Mouse (Mus musculus): ENCODE measurements around the gene Dyrk1a. TPM values are rescaled to one million over a fixed set of nuclear protein-coding genes. Genes with fewer than 3 reads are reported as not detected.
"Not testable (repeated sequence)": the region's sequence is repeated elsewhere in the genome, so short reads cannot be mapped to it uniquely, and the experiment has no call there.

Dyrk1a gene
- polyA plus RNA-seq, 1 experiment from 2014 or later: 8.3 TPM

DNA sequence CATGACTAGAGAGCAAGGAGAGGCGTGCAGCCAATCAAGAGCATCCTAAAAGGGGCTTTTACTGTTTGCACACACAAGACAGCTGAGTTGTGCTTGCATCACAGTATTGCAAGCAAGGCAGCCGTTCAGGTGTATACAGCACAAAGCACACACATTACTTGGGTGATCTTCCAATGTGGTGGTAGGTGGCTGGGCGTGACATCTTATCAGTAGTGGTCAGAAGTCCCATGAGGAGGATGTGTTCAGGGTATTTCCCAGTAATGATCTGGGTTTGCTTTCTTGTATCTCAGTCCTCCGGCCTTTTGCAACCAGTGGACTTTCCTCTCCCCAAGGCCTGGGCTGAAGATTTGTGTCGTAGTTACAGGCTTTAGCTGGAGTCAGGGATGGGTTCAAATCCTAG lies 127.7 kb downstream of the Dyrk1a start:
- Histone ChIP-seq H3K9ac (no peak overlapping the region), H3K27me3 (no peaks in the 10 kb centered on the region), H3K4me1 (no peaks in the 10 kb centered on the region), H3K4me3 (no peak overlapping the region), H3K36me3 (peaks cover 28% of the 10 kb centered on the region), H3K27ac (no peak overlapping the region), H3K9me3 (no peaks in the 10 kb centered on the region), H3K4me2 (no peak overlapping the region)
- 79% methylated on average over 5 of the region's 5 CpGs for WGBS
- ATAC-seq (ENCODE audit: insufficient number of reproducible peaks, low FRiP score, low TSS enrichment, low read depth): no peak

DNA sequence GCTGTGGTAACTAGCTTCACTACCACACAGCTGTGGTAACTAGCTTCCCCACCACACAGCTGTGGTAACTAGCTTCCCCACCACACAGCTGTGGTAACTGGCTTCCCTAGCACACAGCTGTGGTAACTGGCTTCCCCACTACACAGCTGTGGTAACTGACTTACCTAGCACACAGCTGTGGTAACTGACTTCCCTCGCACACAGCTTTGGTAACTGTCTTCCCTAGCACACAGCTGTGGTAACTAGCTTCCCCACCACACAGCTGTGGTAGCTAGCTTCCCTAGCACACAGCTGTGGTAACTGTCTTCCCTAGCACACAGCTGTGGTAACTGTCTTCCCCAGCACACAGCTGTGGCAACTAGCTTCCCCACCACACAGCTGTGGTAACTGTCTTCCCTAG lies 128.4 kb downstream of the Dyrk1a start:
- not testable (repeated sequence) for H3K4me2 ChIP-seq; H3K27me3 ChIP-seq; ATAC-seq (ENCODE audit: insufficient number of reproducible peaks, low FRiP score, low TSS enrichment, low read depth); H3K9ac ChIP-seq; H3K4me1 ChIP-seq; H3K27ac ChIP-seq; H3K9me3 ChIP-seq; H3K4me3 ChIP-seq
- peaks cover 21% of the 10 kb centered on the region for H3K36me3 ChIP-seq
- 70% methylated on average over 1 of the region's 1 CpGs for WGBS

DNA sequence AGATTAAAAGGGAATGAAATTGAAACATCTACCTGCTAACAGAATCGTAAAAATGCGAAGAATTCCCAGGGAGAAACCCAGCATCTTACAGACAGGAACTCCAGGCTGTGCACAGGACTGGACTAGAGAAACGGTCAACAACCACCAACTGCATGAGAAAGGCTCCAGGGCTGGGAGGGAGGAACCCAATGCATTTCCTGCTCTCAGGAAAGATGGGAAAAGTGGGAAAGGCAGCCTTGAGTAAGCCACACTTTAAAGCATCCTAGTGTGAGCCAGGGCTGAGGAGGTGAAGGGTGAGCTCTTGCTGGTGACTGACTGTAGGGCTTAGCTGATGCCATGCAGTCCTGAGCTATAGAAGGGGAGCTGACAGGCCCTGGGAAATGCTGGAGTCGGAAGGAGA lies 131.3 kb downstream of the Dyrk1a start:
- Histone ChIP-seq H3K9me3 (no peaks in the 10 kb centered on the region), H3K27me3 (no peaks in the 10 kb centered on the region), H3K4me3 (no peak overlapping the region), H3K36me3 (0 out of 2 replicates have a peak, but pooled peaks cover under 1% of the 10 kb centered on the region), H3K4me2 (no peak overlapping the region), H3K4me1 (no peaks in the 10 kb centered on the region), H3K27ac (no peak overlapping the region), H3K9ac (no peak overlapping the region)
- no peak for ATAC-seq (ENCODE audit: insufficient number of reproducible peaks, low FRiP score, low TSS enrichment, low read depth)
- 64% methylated on average over 4 of the region's 4 CpGs for whole genome bisulfite sequencing

DNA sequence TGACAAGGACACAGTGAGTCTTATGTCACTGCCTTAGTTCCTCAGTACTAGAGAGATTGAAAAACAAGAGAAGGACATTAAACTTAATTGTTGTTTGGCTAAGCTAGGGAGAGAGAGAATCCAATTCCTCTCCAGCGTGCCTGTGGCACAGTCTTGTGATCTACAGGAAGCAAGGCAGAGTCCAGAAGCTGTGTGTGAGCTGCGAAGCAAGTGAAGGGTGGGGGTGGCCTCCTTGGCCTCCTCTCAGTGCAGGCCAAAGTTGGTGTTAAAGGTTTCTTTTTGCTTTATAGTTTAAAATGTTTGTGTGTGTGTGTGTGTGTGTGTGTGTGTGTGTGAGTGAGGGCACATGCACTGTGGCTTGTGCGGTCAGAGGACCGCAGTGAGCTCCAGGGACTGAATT lies 132.2 kb downstream of the Dyrk1a start:
- Histone ChIP-seq H3K27ac (no peak overlapping the region), H3K4me3 (no peak overlapping the region), H3K27me3 (no peaks in the 10 kb centered on the region), H3K36me3 (no peaks in the 10 kb centered on the region), H3K4me1 (no peaks in the 10 kb centered on the region), H3K9me3 (no peaks in the 10 kb centered on the region), H3K4me2 (no peak overlapping the region), H3K9ac (no peak overlapping the region)
- no peak for ATAC-seq (ENCODE audit: insufficient number of reproducible peaks, low FRiP score, low TSS enrichment, low read depth)
- WGBS: 75% methylated on average over 4 of the region's 4 CpGs

DNA sequence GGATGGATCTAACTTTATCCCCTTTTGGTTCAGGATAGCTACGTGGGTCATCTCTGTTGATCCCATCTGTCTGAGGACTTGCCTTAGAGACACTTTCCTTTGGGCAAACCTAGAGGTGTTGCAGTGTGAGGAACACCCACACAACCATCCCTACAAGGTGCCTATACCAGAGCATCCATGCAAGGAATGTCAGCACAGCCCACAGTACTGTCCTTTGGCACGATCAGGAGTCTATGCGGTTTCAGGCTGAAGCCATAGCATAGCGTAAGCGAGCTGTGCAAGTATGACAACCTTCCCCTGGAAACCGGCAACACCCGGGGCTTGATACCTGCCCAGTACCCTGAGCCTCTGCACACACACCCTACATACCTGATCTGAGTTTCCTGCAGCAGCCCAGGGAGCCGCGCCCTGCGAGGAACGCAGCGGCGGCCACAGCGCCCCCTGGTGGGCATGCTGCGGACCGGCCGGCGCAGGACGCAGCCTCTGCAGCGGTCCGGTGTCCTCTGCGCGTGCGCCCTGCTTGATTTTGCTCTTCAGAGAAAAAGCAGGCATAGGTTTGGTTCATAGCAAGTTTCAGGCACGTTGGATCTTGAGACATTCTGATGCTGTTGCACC lies 143.8 kb downstream of the Dyrk1a start:
- H3K27ac ChIP-seq: no peak overlapping the region
- 7% methylated on average over 25 of the region's 25 CpGs for WGBS
- H3K9ac ChIP-seq: peak overlapping the region; percentile 15; the same call in 1 of the 2 replicates
- ATAC-seq (ENCODE audit: insufficient number of reproducible peaks, low FRiP score, low TSS enrichment, low read depth): peak; percentile 66
- no peaks in the 10 kb centered on the region for H3K36me3 ChIP-seq
- H3K4me1 ChIP-seq: peaks cover 12% of the 10 kb centered on the region
- H3K27me3 ChIP-seq: 0 out of 2 replicates have a peak, but pooled peaks cover 4% of the 10 kb centered on the region
- peak overlapping the region; percentile 56 for H3K4me2 ChIP-seq
- peak overlapping the region; percentile 31 for H3K4me3 ChIP-seq
- H3K9me3 ChIP-seq: no peaks in the 10 kb centered on the region

DNA sequence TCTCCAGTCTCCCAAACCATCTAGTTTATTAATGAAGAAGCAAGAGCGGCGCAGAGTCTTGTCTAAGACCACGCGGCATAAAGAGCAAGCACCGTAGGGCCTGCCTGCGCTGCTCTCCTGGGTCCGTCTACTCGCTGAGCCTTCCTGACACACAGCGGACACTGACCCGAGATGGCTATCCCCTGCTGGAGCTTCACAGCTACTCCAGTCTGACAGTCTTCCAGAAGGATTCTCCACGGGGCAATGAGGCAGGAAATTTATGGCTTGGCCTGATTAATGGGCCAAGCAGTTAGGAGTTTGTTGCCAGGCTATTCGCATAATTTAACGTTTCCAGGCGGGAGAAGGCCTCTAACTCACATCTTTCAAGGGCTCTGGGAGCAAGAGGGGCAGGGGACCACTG lies 144.7 kb downstream of the Dyrk1a start:
- Histone ChIP-seq H3K27me3 (0 out of 2 replicates have a peak, but pooled peaks cover 4% of the 10 kb centered on the region), H3K4me2 (no peak overlapping the region), H3K27ac (no peak overlapping the region), H3K9ac (no peak overlapping the region), H3K36me3 (no peaks in the 10 kb centered on the region), H3K4me1 (peaks cover 14% of the 10 kb centered on the region), H3K9me3 (no peaks in the 10 kb centered on the region), H3K4me3 (no peak overlapping the region)
- WGBS: 44% methylated on average over 14 of the region's 14 CpGs
- ATAC-seq (ENCODE audit: insufficient number of reproducible peaks, low FRiP score, low TSS enrichment, low read depth): no peak

DNA sequence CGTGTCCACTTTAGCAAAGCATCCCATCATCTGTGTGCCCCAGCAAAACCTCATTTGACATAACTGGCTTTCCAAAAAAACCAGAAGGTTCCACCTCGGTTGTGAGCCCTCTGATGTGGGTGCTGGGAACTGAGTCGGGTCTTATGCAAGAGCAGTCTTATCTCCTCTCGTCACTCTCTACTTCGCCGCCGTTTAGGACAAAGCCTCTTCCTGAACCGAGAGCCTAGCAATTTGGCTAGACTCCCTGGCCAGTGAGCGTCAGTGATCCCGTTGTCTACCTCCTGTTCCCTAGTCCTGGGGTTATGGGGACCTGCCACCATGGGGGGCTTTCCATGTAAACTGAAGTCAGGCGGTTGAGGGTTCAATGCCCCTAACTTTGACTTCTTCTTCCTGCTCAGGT lies 147.2 kb downstream of the Dyrk1a start:
- Histone ChIP-seq H3K4me1 (peaks cover 14% of the 10 kb centered on the region), H3K9ac (no peak overlapping the region), H3K27me3 (0 out of 2 replicates have a peak, but pooled peaks cover 4% of the 10 kb centered on the region), H3K36me3 (no peaks in the 10 kb centered on the region), H3K4me3 (no peak overlapping the region), H3K9me3 (no peaks in the 10 kb centered on the region), H3K4me2 (no peak overlapping the region), H3K27ac (no peak overlapping the region)
- no peak for ATAC-seq (ENCODE audit: insufficient number of reproducible peaks, low FRiP score, low TSS enrichment, low read depth)
- WGBS: 89% methylated on average over 11 of the region's 11 CpGs

DNA sequence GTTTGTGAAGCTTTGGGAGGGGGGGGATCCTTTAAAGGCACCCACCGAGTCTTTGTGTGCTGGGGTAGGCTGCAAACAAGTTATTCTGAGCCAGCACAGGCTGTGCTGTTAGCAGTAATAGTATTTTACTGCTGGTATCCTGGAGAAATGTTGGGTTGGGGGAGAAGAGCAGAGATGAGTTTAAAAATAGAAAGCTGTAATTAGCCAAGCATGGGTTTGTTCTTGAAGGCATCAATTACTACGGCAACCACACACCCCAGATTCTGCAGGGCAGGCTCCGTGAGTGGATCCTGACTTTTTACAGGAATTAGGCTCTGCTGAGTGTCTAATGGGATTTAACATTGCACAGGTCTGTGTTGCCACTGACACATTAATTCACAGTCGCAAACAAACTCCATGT lies 149.1 kb downstream of the Dyrk1a start:
- Histone ChIP-seq H3K4me3 (no peak overlapping the region), H3K27me3 (0 out of 2 replicates have a peak, but pooled peaks cover 4% of the 10 kb centered on the region), H3K4me1 (peaks cover 11% of the 10 kb centered on the region), H3K27ac (no peak overlapping the region), H3K36me3 (no peaks in the 10 kb centered on the region), H3K9me3 (no peaks in the 10 kb centered on the region), H3K9ac (no peak overlapping the region), H3K4me2 (no peak overlapping the region)
- no peak for ATAC-seq (ENCODE audit: insufficient number of reproducible peaks, low FRiP score, low TSS enrichment, low read depth)
- WGBS: 32% methylated on average over 4 of the region's 4 CpGs

DNA sequence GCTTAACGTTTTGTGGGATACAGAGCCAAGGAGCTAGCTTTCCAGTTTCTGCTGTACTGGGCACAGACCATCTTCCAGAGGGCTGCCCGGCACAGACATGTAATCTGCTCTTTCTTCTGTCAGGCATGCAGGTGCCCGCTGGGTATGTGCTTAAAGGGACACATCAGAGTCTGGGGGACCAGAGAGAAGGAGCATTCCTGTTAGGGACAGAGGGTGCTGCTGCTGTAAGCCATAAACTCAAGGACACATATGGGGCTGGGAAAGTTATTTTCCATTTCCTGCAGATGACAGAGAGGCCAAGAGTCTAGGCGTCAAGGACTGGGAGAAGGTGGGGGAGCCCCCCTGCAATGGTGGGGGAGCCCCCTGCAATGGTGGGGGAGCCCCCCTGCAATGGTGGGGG lies 149.7 kb downstream of the Dyrk1a start:
- no peak overlapping the region for H3K27ac ChIP-seq

DNA sequence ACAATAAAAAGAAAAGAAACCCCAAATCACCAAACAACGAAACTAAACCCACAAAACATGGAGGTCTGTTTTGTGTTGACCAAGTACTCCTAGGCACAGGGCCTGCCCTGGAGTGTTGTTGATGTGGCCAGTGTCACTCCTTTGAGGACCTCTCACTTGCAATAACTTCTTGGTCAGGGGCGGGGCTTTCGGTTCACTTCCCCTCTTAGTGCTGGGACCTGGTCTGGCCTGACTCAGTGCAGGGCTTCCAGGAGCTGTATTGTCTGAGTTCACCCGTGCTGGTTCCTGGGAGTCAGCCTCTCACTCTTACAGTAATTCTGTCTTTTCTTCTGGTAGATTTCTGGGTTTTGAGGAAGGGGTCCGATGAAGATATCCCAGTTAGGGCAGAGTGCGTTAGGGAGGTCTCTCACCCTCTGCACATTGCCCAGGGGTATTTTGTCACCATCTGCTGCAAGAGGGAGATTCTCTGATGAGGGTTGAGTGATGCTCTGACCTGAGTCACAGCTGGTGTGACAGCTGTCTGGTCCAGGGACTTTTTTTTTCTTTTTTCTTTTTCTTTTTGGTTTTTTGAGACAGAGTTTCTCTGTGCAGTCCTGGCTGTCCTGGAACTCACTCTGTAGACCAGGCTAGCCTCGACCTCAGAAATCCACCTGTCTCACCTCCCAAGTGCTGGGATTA lies 150.8 kb downstream of the Dyrk1a start:
- no peak for ATAC-seq (ENCODE audit: insufficient number of reproducible peaks, low FRiP score, low TSS enrichment, low read depth)
- Histone ChIP-seq H3K27ac (no peak overlapping the region), H3K36me3 (no peaks in the 10 kb centered on the region)

More for the DNA sequence above, 149.7 kb downstream of the Dyrk1a start:
- Histone ChIP-seq H3K36me3 (no peaks in the 10 kb centered on the region), H3K9me3 (no peaks in the 10 kb centered on the region), H3K4me3 (no peak overlapping the region), H3K4me2 (no peak overlapping the region), H3K9ac (no peak overlapping the region), H3K4me1 (peaks cover 11% of the 10 kb centered on the region; the same call in 1 of the 2 replicates), H3K27me3 (0 out of 2 replicates have a peak, but pooled peaks cover 4% of the 10 kb centered on the region)
- no peak for ATAC-seq (ENCODE audit: insufficient number of reproducible peaks, low FRiP score, low TSS enrichment, low read depth)
- WGBS: 55% methylated on average over 4 of the region's 4 CpGs

DNA sequence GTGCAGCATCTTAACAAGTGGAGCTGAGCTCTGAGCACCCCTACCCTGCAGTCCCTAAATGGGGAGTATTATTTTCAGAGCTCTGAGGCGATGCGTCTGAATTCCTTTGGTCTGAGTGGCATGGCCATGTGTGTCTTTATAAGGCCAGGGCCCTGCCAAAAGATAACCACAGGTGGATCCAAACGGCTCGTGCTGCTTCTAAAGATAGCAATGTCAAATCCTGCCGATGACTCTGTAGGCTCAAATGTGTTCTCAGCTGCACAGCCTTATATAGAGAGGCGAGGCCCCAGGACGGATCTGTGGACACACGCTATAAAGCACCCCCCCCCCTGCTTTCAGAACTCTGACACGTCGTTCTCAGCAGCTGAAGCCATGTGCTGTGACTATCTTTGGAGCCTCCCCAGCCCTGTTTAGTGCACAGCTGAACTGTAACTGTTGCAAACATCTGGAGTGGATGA lies 151.8 kb downstream of the Dyrk1a start:
- Histone ChIP-seq H3K4me3 (no peak overlapping the region), H3K36me3 (no peaks in the 10 kb centered on the region), H3K9ac (no peak overlapping the region), H3K4me1 (peaks cover 14% of the 10 kb centered on the region), H3K9me3 (no peaks in the 10 kb centered on the region), H3K4me2 (no peak overlapping the region), H3K27ac (peak overlapping the region; percentile 7; the same call in 1 of the 2 replicates), H3K27me3 (no peaks in the 10 kb centered on the region)
- WGBS: 56% methylated on average over 10 of the region's 10 CpGs
- peak; percentile 69 for ATAC-seq (ENCODE audit: insufficient number of reproducible peaks, low FRiP score, low TSS enrichment, low read depth)

More for the DNA sequence above, 150.8 kb downstream of the Dyrk1a start:
- 61% methylated on average over 7 of the region's 7 CpGs for WGBS
- Histone ChIP-seq H3K27me3 (no peaks in the 10 kb centered on the region), H3K4me1 (peaks cover 14% of the 10 kb centered on the region), H3K9me3 (no peaks in the 10 kb centered on the region), H3K4me2 (no peak overlapping the region), H3K4me3 (no peak overlapping the region), H3K9ac (no peak overlapping the region)

DNA sequence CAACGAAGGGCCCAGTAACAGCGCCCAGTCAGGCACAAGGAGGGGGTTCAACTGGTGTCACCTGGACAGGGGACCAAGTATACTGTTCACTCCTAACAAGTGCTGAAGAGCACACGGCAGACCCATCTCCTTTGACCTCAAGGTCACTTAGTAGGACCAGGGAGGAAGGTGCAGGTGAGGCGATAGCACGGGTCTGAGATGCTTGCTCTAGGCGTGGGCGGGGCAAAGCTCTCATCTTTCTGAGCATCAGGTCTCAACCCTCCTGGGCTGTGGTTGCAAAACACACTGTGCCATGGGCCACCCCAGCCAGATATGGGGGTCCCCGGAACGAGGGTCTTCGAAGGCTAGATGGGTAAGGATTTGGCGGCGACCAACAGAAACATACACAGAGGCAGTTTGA lies 153.1 kb downstream of the Dyrk1a start:
- no peak overlapping the region for H3K27ac ChIP-seq
- no peaks in the 10 kb centered on the region for H3K27me3 ChIP-seq
- no peak overlapping the region for H3K4me2 ChIP-seq
- no peak for ATAC-seq (ENCODE audit: insufficient number of reproducible peaks, low FRiP score, low TSS enrichment, low read depth)
- H3K4me1 ChIP-seq: peaks cover 14% of the 10 kb centered on the region
- 80% methylated on average over 12 of the region's 12 CpGs for WGBS
- no peaks in the 10 kb centered on the region for H3K9me3 ChIP-seq
- H3K9ac ChIP-seq: no peak overlapping the region
- H3K36me3 ChIP-seq: no peaks in the 10 kb centered on the region
- H3K4me3 ChIP-seq: no peak overlapping the region

Data from limb, embryonic 15.5 days (tissue).